Mouse (Mus musculus) regulatory T cell (primary cell): Measurements from ENCODE around the gene Gm4778.
"Not testable (repeated sequence)": the region's sequence is repeated elsewhere in the genome, so short reads cannot be mapped to it uniquely, and the experiment has no call there.

ENCODE experiments used
- in situ Hi-C: fragments of 300-600 bp; cut with MboI, MseI; formaldehyde crosslinking; loops from one replicate; pipeline ENCODE4 v1.15.1; 2025; ENCODE audit warnings: high pct_unique_total_duplicates

Gm4778 gene

DNA sequence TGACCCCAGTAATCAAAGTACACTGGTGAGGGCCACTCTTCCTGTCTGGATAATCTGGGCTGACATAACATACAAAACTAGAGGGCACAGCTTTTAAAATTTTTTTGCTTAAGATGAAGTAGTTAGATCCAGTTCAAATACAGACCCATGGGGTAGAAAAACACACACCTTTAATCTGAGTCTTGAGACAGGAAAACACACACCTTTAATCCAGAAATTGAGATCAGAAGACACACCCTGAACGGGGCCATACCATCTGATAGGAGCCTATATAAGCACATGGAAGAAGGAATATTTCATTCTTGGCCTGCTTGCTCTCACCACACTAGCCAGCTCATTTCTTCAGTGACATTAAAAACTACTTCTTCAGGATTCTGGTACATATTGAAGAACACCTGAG, at the start of gene Gm4778:
TSS of gene Gm4778 (plus strand) at position 301 of the 400 bp plus-strand sequence.
- in situ Hi-C loops: not testable (repeated sequence)

- in situ Hi-C loops: no loop called here
Measured at GRCm38 (mm10) chr3:94260598-94260997, 3.2 kb upstream of the Gm4778 start.

DNA sequence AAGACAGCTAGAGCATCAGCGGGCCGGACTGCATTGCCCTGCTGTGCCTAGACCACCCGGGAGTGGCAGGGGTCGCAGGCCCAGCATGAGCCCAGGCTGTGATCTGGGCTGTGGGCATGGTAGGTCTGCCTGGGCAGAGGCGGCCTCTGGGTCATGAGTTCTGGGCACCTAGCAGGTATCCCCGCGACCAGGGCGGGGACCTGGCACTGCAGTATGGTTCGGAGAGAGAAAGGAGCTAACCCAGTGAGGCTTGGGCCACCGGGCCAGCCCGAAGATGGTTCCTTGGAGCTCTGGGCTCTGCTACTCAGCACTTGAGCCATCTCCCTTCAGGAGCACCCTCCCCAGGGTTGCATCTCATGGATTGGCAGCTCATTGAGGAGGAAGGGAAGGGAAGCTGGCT, 12.2 kb downstream of the Gm4778 start:
- in situ Hi-C loops: no loop called here

DNA sequence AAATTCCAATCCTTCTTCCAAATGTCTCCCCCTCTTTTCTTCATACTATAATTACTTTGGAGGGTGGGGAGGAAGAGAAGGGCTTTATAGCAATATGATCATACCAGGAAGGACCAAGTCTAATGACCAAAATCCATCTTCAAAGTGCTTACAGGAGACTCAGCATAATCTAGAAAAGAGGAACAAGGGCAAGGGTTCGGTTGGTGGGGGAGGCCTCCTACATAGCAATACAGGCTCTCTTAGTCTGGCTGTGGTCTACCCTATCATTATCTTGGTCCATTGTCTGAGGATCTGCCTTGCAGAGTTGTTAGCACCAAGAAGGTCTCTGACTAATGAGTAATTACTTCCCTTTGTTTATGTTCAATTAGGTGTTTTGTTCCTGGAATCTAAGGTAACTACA, 41.6 kb downstream of the Gm4778 start:
- in situ Hi-C loops: no loop called here

DNA sequence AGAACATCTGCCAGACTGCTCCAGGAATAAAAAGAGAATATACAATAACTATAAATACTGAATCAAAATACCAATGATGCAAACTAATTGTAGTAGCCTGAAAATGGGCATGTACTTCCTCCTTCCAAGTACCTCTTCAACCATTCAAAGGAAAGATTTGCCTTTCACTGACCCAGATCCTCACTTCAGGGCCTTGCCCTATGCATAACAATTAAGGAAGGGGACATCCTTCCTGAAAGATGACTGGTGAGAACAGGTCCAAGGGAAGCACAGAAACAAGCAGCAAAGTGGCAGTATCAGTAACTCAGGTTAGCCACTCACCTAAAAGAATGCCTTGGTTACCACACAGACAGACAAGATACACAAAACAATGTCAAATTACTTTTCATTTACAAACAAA, 43.1 kb downstream of the Gm4778 start:
- in situ Hi-C loops: no loop called here

GRCm38 (mm10) chr3:94309633-94310363, 46.0 kb downstream of the Gm4778 start, which contains the start of gene Them4:
Them4 (plus strand) TSS chr3:94310089.
- in situ Hi-C loops: no loop called here

DNA sequence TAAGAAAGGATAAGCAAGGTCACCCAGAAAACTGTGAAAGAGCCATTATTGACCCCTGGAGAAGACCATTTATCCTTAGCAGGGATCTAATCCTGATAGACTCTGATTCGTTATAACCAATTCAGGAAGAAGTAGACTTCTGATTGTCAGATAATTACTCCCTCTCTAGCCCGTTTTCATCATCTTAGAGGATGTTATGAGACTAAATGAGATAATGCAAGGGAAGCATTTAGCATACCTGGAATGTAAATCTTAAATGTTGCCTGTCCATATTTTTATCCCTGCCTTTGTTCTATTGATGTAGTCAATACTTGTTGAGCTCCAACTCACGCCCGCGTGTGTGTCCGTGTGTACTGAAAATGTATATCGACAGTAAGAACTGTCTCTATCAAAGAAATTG, 46.7 kb downstream of the Gm4778 start:
- in situ Hi-C loops: no loop called here

DNA sequence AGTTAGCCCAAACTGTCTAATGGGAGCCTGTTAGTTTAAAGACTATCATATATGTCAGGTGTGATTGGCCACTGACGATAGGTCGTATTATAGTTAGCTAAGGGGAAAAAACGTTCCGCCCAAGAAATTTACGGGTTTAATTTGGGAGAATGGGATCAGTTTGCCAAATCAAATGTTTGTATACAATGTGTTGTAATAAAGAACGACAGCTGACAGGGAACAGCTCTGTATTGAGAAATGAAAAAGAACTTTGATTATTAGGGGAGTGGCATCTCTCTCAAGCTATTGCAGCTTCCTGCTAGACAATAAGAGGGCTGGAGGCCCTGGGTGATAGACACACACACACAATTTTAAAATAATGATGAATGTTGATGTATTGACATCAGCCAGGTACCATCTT, 47.1 kb downstream of the Gm4778 start:
- in situ Hi-C loops: no loop called here

GRCm38 (mm10) chr3:94311376-94311775, 47.5 kb downstream of the Gm4778 start:
- in situ Hi-C loops: no loop called here
